Mouse (Mus musculus) lung, embryonic 16.5 days (tissue): ENCODE measurements around the gene Olfr449. TPM values are rescaled to one million over a fixed set of nuclear protein-coding genes. Genes with fewer than 3 reads are reported as not detected.

Experiments used
- polyA plus RNA-seq: library from polyadenylated mRNA; unstranded; fragments of >200 nt; fragmentation: Nextera tagmentation; extraction: Ambion mirVana; gene quantifications from 2 replicates; pipeline ENCODE4 v1.2.1, GENCODE M21; 2015

The Olfr449 gene
- polyA plus RNA-seq, 1 experiment from 2014 or later: not detected

Other genes with a start within 250 kb of the Olfr449 start
- not detected in 2 replicates for gene Tcaf3, start 236.7 kb upstream of the Olfr449 start, polyA plus RNA-seq
- 9.1 and 9.7 TPM in 2 replicates for gene Tcaf2, start 189.1 kb upstream of the Olfr449 start, polyA plus RNA-seq
- gene Tcaf1, start 124.3 kb upstream of the Olfr449 start, polyA plus RNA-seq: 69.4 and 72.2 TPM in 2 replicates
- not detected in 2 replicates for gene Olfr453, start 95.0 kb upstream of the Olfr449 start, polyA plus RNA-seq
- not detected in 2 replicates for gene Olfr38, start 78.0 kb upstream of the Olfr449 start, polyA plus RNA-seq
- not detected in 2 replicates for gene Olfr452, start 49.3 kb upstream of the Olfr449 start, polyA plus RNA-seq
- not detected in 2 replicates for gene Olfr450, start 22.4 kb upstream of the Olfr449 start, polyA plus RNA-seq
- gene Olfr448, start 56.1 kb downstream of the Olfr449 start, polyA plus RNA-seq: not detected in 2 replicates
- gene Olfr447, start 74.5 kb downstream of the Olfr449 start, polyA plus RNA-seq: not detected in 2 replicates
- gene Olfr446, start 87.0 kb downstream of the Olfr449 start, polyA plus RNA-seq: not detected in 2 replicates
- not detected in 2 replicates for gene Olfr444, start 114.7 kb downstream of the Olfr449 start, polyA plus RNA-seq